30 mouse cellular contexts compared by ENCODE assay signal in genomic region chr16:88131103-88131502, GRCm38 (mm10).
"Had no signal": no experiment of that assay in that cellular context is flagged by ENCODE, and none has a peak within 500 bp of the region (broad histone marks: within the 10 kb centered on the region; RNA-seq: fewer than 3 reads in every experiment).

No protein-coding gene starts in this region.

- H3K4me1 ChIP-seq: limb, embryonic 10.5 days; limb, embryonic 12.5 days; limb, embryonic 13.5 days; limb, embryonic 15.5 days; liver, embryonic 12.5 days; liver, embryonic 13.5 days; liver, embryonic 15.5 days; lung, embryonic 15.5 days; megakaryocyte, embryonic 14.5 days; midbrain, embryonic 10.5 days; midbrain, embryonic 12.5 days; midbrain, embryonic 13.5 days; midbrain, embryonic 15.5 days; neural tube, embryonic 12.5 days had no signal

- DNase-seq: left cerebral cortex, postnatal 4 days; liver; liver, embryonic 13.5 days; liver, postnatal 0 days; lung, adult 18-20 months; lung, adult 2 months; lung, embryonic 14.5 days; lung, postnatal 10 days; lung, postnatal 14 days; lung, postnatal 36 days; lung, postnatal 4 days; midbrain, embryonic 14.5 days had no signal

- H3K4me3 ChIP-seq: limb, embryonic 10.5 days; limb, embryonic 12.5 days; limb, embryonic 13.5 days; limb, embryonic 15.5 days; liver, embryonic 12.5 days; liver, embryonic 13.5 days; liver, embryonic 15.5 days; lung, embryonic 15.5 days; megakaryocyte, embryonic 14.5 days; midbrain, embryonic 10.5 days; midbrain, embryonic 12.5 days; midbrain, embryonic 13.5 days; midbrain, embryonic 15.5 days; myocyte; neural tube, embryonic 12.5 days had no signal

- H3K36me3 ChIP-seq: limb, embryonic 10.5 days; limb, embryonic 12.5 days; limb, embryonic 13.5 days; limb, embryonic 15.5 days; liver, embryonic 12.5 days; liver, embryonic 13.5 days; liver, embryonic 15.5 days; lung, embryonic 15.5 days; midbrain, embryonic 10.5 days; midbrain, embryonic 12.5 days; midbrain, embryonic 13.5 days; midbrain, embryonic 15.5 days; neural tube, embryonic 12.5 days had no signal

- H3K27me3 ChIP-seq: limb, embryonic 12.5 days; limb, embryonic 13.5 days; limb, embryonic 15.5 days; liver, embryonic 12.5 days; liver, embryonic 13.5 days; liver, embryonic 15.5 days; lung, embryonic 15.5 days; megakaryocyte, embryonic 14.5 days; midbrain, embryonic 12.5 days; midbrain, embryonic 13.5 days; midbrain, embryonic 15.5 days; neural tube, embryonic 12.5 days had no signal

- H3K9me3 ChIP-seq: limb, embryonic 10.5 days; limb, embryonic 12.5 days; limb, embryonic 13.5 days; limb, embryonic 15.5 days; liver, embryonic 12.5 days; liver, embryonic 13.5 days; liver, embryonic 15.5 days; lung, embryonic 15.5 days; midbrain, embryonic 10.5 days; midbrain, embryonic 12.5 days; midbrain, embryonic 13.5 days; midbrain, embryonic 15.5 days; neural tube, embryonic 12.5 days had no signal

- H3K4me2 ChIP-seq: limb, embryonic 12.5 days; limb, embryonic 13.5 days; limb, embryonic 15.5 days; liver, embryonic 11.5 days; liver, embryonic 12.5 days; liver, embryonic 13.5 days; liver, embryonic 15.5 days; lung, embryonic 14.5 days; lung, embryonic 15.5 days; midbrain, embryonic 11.5 days; midbrain, embryonic 12.5 days; midbrain, embryonic 13.5 days; midbrain, embryonic 15.5 days; neural tube, embryonic 12.5 days had no signal

- H3K27ac ChIP-seq: limb, embryonic 10.5 days; limb, embryonic 12.5 days; limb, embryonic 13.5 days; limb, embryonic 15.5 days; liver, embryonic 12.5 days; liver, embryonic 13.5 days; liver, embryonic 14.5 days; liver, embryonic 15.5 days; lung, embryonic 15.5 days; macrophage; midbrain, embryonic 10.5 days; midbrain, embryonic 12.5 days; midbrain, embryonic 13.5 days; midbrain, embryonic 15.5 days; neural tube, embryonic 12.5 days had no signal

- H3K9ac ChIP-seq: limb, embryonic 12.5 days; limb, embryonic 13.5 days; limb, embryonic 15.5 days; liver, embryonic 12.5 days; liver, embryonic 13.5 days; liver, embryonic 14.5 days; liver, embryonic 15.5 days; liver, postnatal 0 days; lung, embryonic 14.5 days; lung, embryonic 15.5 days; midbrain, embryonic 12.5 days; midbrain, embryonic 13.5 days; midbrain, embryonic 15.5 days; neural tube, embryonic 12.5 days had no signal
